Mouse (Mus musculus): Measurements from ENCODE around the gene Col28a1. TPM values are rescaled to one million over a fixed set of nuclear protein-coding genes. Genes with fewer than 3 reads are reported as not detected.

Gene Col28a1
- polyA plus RNA-seq, 1 experiment from 2014 or later = 0.14 TPM

GRCm38 (mm10) chr6:8095856-8096255 lies 96.6 kb downstream of the Col28a1 start:
- DNase-seq (ENCODE audit: low spot score) (no peak), ATAC-seq (ENCODE audit: low FRiP score) (no peak)
- WGBS = 76% methylated on average over 3 of the region's 3 CpGs
- no peaks in the 10 kb centered on the region for H3K27me3 ChIP-seq (ENCODE audit: control insufficient read depth, insufficient read depth, low read length)
- no peaks in the 10 kb centered on the region for H3K4me1 ChIP-seq (replicated peaks; ENCODE audit: control insufficient read depth, insufficient read depth, low read length)
- H3K27ac ChIP-seq (ENCODE audit: low read depth, low read length) = no peak overlapping the region
- no peaks in the 10 kb centered on the region for H3K9me3 ChIP-seq (ENCODE audit: control insufficient read depth, low read length)
- no peak overlapping the region for H3K9ac ChIP-seq (ENCODE audit: low read depth, low read length)
- H3K36me3 ChIP-seq (ENCODE audit: control insufficient read depth, insufficient read depth, low read length) = no peaks in the 10 kb centered on the region
- no peak overlapping the region for H3K4me3 ChIP-seq (ENCODE audit: low read depth, low read length)
- no peak overlapping the region for H3K4me2 ChIP-seq (replicated peaks; ENCODE audit: low read depth, low read length)

DNA sequence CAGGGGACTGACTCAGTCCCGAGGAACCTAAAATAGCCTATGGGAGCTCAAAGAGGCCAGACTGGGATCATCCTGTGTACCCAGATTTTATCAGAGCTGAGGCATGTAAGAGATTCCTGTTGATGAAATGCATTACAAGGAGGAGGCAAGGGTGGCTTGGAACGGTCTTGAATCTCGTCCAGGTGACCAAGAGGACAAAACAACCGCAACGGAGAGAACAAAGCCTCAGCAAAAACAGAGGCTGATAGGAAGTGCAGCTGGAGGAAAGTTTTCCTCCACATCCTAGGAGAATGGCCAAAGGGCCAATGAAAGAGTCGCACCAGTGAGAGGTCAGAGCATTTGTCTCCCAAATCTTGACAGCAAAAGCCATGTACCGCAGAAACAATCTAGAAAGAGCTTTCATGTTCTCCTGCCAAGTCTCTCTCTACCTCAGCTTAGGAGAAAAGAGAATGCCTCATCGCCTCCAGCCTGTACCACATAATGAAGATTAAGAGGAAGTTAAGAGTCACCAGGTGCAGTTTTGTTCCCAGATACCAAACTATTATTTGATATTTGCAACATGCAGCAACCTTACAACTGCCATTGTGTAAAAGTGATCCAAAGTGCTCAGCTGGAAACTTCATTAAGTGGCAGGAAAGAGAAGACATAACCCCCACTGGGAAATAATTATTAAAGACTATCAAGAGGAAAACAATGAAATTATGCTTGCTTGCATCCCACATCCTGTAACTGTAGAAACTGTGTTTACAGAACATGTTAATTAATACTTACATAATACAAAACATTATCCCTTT lies 98.1 kb downstream of the Col28a1 start:
- Histone ChIP-seq H3K27me3 (ENCODE audit: control insufficient read depth, insufficient read depth, low read length) (no peaks in the 10 kb centered on the region), H3K36me3 (ENCODE audit: control insufficient read depth, insufficient read depth, low read length) (no peaks in the 10 kb centered on the region), H3K4me1 (replicated peaks; ENCODE audit: control insufficient read depth, insufficient read depth, low read length) (no peaks in the 10 kb centered on the region), H3K9me3 (ENCODE audit: control insufficient read depth, low read length) (no peaks in the 10 kb centered on the region), H3K4me3 (ENCODE audit: low read depth, low read length) (no peak overlapping the region), H3K27ac (ENCODE audit: low read depth, low read length) (no peak overlapping the region), H3K4me2 (replicated peaks; ENCODE audit: low read depth, low read length) (no peak overlapping the region), H3K9ac (ENCODE audit: low read depth, low read length) (no peak overlapping the region)
- ATAC-seq (ENCODE audit: low FRiP score) (no peak), DNase-seq (ENCODE audit: low spot score) (no peak)
- 78% methylated on average over 8 of the region's 8 CpGs for WGBS

DNA sequence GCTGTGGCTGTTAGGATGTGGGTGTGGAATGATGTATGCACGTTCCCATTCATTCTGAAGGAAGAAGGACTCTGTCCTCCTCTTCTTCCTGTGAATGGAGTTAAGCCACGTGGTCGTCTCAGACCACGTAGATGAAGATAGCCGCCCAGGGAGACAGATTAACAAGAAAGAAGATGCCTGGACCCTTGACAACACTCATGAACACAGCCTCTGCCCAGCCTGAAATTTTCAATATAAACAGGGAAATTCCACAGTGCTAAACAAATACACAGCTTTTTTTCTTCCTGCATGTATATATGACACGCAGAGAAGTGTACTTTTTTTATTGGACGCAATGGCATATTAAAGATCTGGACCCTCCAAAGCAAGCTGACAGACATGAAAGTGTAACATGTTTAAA lies 98.9 kb downstream of the Col28a1 start:
- H3K4me3 ChIP-seq (ENCODE audit: low read depth, low read length) = no peak overlapping the region
- no peaks in the 10 kb centered on the region for H3K4me1 ChIP-seq (replicated peaks; ENCODE audit: control insufficient read depth, insufficient read depth, low read length)
- DNase-seq (ENCODE audit: low spot score) (no peak), ATAC-seq (ENCODE audit: low FRiP score) (no peak)
- H3K27me3 ChIP-seq (ENCODE audit: control insufficient read depth, insufficient read depth, low read length) = no peaks in the 10 kb centered on the region
- WGBS = 86% methylated on average over 7 of the region's 7 CpGs
- no peak overlapping the region for H3K9ac ChIP-seq (ENCODE audit: low read depth, low read length)
- no peaks in the 10 kb centered on the region for H3K36me3 ChIP-seq (ENCODE audit: control insufficient read depth, insufficient read depth, low read length)
- no peaks in the 10 kb centered on the region for H3K9me3 ChIP-seq (ENCODE audit: control insufficient read depth, low read length)
- H3K27ac ChIP-seq (ENCODE audit: low read depth, low read length) = no peak overlapping the region
- H3K4me2 ChIP-seq (replicated peaks; ENCODE audit: low read depth, low read length) = no peak overlapping the region

DNA sequence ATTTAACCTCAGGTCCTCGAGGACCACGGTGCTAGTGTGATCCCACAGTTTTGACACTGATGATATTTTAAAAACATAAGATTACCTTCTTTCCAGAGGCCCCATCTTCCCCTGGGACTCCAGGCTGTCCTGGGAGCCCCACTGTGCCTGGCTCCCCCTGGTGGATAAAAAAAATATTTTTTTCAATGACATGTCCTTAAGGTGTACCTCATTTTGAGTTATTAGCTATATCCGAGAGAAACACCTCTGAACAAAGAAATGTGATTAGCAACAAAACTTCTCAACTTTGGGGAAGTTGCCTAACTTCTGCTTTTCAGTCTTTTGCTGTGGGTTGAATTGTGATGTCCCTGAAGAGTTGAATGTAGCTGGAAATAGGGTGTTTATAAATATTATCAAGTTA lies 105.6 kb downstream of the Col28a1 start:
- no peak for ATAC-seq (ENCODE audit: low FRiP score)
- no peak overlapping the region for H3K4me3 ChIP-seq (ENCODE audit: low read depth, low read length)
- no peaks in the 10 kb centered on the region for H3K27me3 ChIP-seq (ENCODE audit: control insufficient read depth, insufficient read depth, low read length)
- H3K27ac ChIP-seq (ENCODE audit: low read depth, low read length) = no peak overlapping the region
- no peaks in the 10 kb centered on the region for H3K9me3 ChIP-seq (ENCODE audit: control insufficient read depth, low read length)
- DNase-seq (ENCODE audit: low spot score) = peak; percentile 41
- no peaks in the 10 kb centered on the region for H3K4me1 ChIP-seq (replicated peaks; ENCODE audit: control insufficient read depth, insufficient read depth, low read length)
- H3K36me3 ChIP-seq (ENCODE audit: control insufficient read depth, insufficient read depth, low read length) = no peaks in the 10 kb centered on the region
- H3K9ac ChIP-seq (ENCODE audit: low read depth, low read length) = no peak overlapping the region
- WGBS = 60% methylated on average over 3 of the region's 3 CpGs
- no peak overlapping the region for H3K4me2 ChIP-seq (replicated peaks; ENCODE audit: low read depth, low read length)

- 62% methylated on average over 7 of the region's 7 CpGs for WGBS
- no peak overlapping the region for H3K27ac ChIP-seq (ENCODE audit: low read depth, low read length)
- no peaks in the 10 kb centered on the region for H3K27me3 ChIP-seq (ENCODE audit: control insufficient read depth, insufficient read depth, low read length)
- no peaks in the 10 kb centered on the region for H3K9me3 ChIP-seq (ENCODE audit: control insufficient read depth, low read length)
- no peak overlapping the region for H3K9ac ChIP-seq (ENCODE audit: low read depth, low read length)
- no peaks in the 10 kb centered on the region for H3K36me3 ChIP-seq (ENCODE audit: control insufficient read depth, insufficient read depth, low read length)
- H3K4me2 ChIP-seq (replicated peaks; ENCODE audit: low read depth, low read length) = no peak overlapping the region
- ATAC-seq (ENCODE audit: low FRiP score) (no peak), DNase-seq (ENCODE audit: low spot score) (no peak)
- H3K4me1 ChIP-seq (replicated peaks; ENCODE audit: control insufficient read depth, insufficient read depth, low read length) = no peaks in the 10 kb centered on the region
- no peak overlapping the region for H3K4me3 ChIP-seq (ENCODE audit: low read depth, low read length)
Measured at GRCm38 (mm10) chr6:8084806-8085205, 107.6 kb downstream of the Col28a1 start.

DNA sequence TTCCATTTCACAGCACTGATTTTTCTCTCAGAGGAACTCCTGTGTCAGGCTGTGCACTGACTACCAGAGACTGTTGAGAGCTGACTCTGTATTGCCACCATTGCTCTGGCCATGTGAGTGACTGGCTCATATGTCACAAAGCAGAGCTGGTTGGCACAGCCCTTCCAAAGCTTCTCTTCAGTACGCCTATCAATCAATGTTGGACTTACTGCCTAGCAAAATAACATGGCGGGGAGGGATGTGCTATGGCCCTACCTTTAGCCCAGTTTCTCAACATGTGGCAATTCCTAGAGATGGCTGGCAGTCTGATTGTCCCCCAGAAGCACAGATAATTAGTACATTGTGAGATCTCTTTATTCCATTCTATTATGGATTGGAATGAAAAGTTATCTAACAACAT lies 109.2 kb downstream of the Col28a1 start:
- Histone ChIP-seq H3K9me3 (ENCODE audit: control insufficient read depth, low read length) (no peaks in the 10 kb centered on the region), H3K27me3 (ENCODE audit: control insufficient read depth, insufficient read depth, low read length) (no peaks in the 10 kb centered on the region), H3K4me1 (replicated peaks; ENCODE audit: control insufficient read depth, insufficient read depth, low read length) (no peaks in the 10 kb centered on the region), H3K36me3 (ENCODE audit: control insufficient read depth, insufficient read depth, low read length) (no peaks in the 10 kb centered on the region), H3K9ac (ENCODE audit: low read depth, low read length) (no peak overlapping the region), H3K4me3 (ENCODE audit: low read depth, low read length) (no peak overlapping the region), H3K4me2 (replicated peaks; ENCODE audit: low read depth, low read length) (no peak overlapping the region), H3K27ac (ENCODE audit: low read depth, low read length) (no peak overlapping the region)
- WGBS = 78% methylated on average over 2 of the region's 2 CpGs
- ATAC-seq (ENCODE audit: low FRiP score) = no peak
- DNase-seq (ENCODE audit: low spot score) = no peak

GRCm38 (mm10) chr6:8077572-8078146 lies 114.8 kb downstream of the Col28a1 start:
- Histone ChIP-seq H3K36me3 (ENCODE audit: control insufficient read depth, insufficient read depth, low read length) (no peaks in the 10 kb centered on the region), H3K27ac (ENCODE audit: low read depth, low read length) (no peak overlapping the region), H3K9ac (ENCODE audit: low read depth, low read length) (no peak overlapping the region), H3K4me2 (replicated peaks; ENCODE audit: low read depth, low read length) (no peak overlapping the region), H3K9me3 (ENCODE audit: control insufficient read depth, low read length) (no peaks in the 10 kb centered on the region), H3K4me3 (ENCODE audit: low read depth, low read length) (no peak overlapping the region), H3K27me3 (ENCODE audit: control insufficient read depth, insufficient read depth, low read length) (no peaks in the 10 kb centered on the region), H3K4me1 (replicated peaks; ENCODE audit: control insufficient read depth, insufficient read depth, low read length) (no peaks in the 10 kb centered on the region)
- ATAC-seq (ENCODE audit: low FRiP score) (no peak), DNase-seq (ENCODE audit: low spot score) (no peak)
- 60% methylated on average over 5 of the region's 5 CpGs for WGBS

DNA sequence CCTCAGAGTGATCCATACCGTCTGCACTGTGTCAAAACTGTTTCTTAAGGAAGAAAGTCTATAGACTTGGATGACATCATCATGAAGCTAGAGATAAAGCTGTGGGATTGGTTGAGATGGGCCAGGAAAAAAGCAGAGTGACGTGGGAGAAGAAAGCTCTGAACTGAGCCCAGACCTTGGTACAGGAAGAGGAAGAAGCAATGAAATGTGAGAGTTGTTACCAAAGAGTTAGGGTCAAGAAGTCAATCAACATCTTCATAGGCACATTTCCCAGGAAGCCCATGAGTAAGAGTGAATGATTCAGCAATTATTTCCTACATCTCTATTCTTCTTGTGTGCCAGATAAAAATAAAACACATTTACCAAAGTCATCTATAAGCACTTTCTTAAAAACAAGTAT lies 117.5 kb downstream of the Col28a1 start:
- no peak for ATAC-seq (ENCODE audit: low FRiP score)
- no peak overlapping the region for H3K4me2 ChIP-seq (replicated peaks; ENCODE audit: low read depth, low read length)

DNA sequence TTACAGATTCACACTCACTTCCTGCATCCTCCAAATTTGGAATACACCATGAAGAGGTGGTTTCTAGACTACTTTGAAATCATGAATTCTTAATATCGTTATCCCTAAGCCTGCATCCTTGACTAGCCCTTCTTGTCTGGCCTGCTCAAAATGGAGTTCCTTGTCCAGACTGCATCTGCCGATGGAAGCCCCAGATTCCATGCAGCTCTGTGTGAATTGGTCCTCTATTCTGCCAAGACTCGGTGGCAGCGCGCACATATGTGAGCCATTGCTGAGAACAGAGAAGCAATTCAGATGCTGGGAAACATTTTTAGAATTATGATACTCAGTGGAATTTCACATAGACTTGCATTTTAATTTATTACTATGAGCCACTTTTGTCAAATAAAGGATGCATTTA lies 123.4 kb downstream of the Col28a1 start:
- ATAC-seq (ENCODE audit: low FRiP score) (no peak), DNase-seq (ENCODE audit: low spot score) (no peak)
- Histone ChIP-seq H3K4me2 (replicated peaks; ENCODE audit: low read depth, low read length) (no peak overlapping the region), H3K27ac (ENCODE audit: low read depth, low read length) (no peak overlapping the region), H3K4me3 (ENCODE audit: low read depth, low read length) (no peak overlapping the region), H3K4me1 (replicated peaks; ENCODE audit: control insufficient read depth, insufficient read depth, low read length) (no peaks in the 10 kb centered on the region), H3K9ac (ENCODE audit: low read depth, low read length) (no peak overlapping the region), H3K27me3 (ENCODE audit: control insufficient read depth, insufficient read depth, low read length) (no peaks in the 10 kb centered on the region), H3K36me3 (ENCODE audit: control insufficient read depth, insufficient read depth, low read length) (no peaks in the 10 kb centered on the region), H3K9me3 (ENCODE audit: control insufficient read depth, low read length) (no peaks in the 10 kb centered on the region)
- WGBS = 90% methylated on average over 5 of the region's 5 CpGs

More for the DNA sequence above, 117.5 kb downstream of the Col28a1 start:
- Histone ChIP-seq H3K4me3 (ENCODE audit: low read depth, low read length) (no peak overlapping the region), H3K27me3 (ENCODE audit: control insufficient read depth, insufficient read depth, low read length) (no peaks in the 10 kb centered on the region), H3K36me3 (ENCODE audit: control insufficient read depth, insufficient read depth, low read length) (no peaks in the 10 kb centered on the region), H3K9me3 (ENCODE audit: control insufficient read depth, low read length) (no peaks in the 10 kb centered on the region), H3K27ac (ENCODE audit: low read depth, low read length) (no peak overlapping the region), H3K9ac (ENCODE audit: low read depth, low read length) (no peak overlapping the region), H3K4me1 (replicated peaks; ENCODE audit: control insufficient read depth, insufficient read depth, low read length) (no peaks in the 10 kb centered on the region)
- 80% methylated on average over 2 of the region's 2 CpGs for WGBS
- no peak for DNase-seq (ENCODE audit: low spot score)

Measured in hindbrain, embryonic 11.5 days (tissue).